Mouse (Mus musculus): Measurements from ENCODE around the gene Tmsb4x.

Tmsb4x gene

GRCm38 (mm10) chrX:167208978-167209754 lies at the start of gene Tmsb4x:
TSS of gene Tmsb4x (minus strand) at chrX:167209315.
- peak; percentile 90 for DNase-seq (ENCODE audit: low spot score)

GRCm38 (mm10) chrX:167241736-167242135 lies 32.6 kb upstream of the Tmsb4x start:
- no peak for DNase-seq (ENCODE audit: low spot score)

DNA sequence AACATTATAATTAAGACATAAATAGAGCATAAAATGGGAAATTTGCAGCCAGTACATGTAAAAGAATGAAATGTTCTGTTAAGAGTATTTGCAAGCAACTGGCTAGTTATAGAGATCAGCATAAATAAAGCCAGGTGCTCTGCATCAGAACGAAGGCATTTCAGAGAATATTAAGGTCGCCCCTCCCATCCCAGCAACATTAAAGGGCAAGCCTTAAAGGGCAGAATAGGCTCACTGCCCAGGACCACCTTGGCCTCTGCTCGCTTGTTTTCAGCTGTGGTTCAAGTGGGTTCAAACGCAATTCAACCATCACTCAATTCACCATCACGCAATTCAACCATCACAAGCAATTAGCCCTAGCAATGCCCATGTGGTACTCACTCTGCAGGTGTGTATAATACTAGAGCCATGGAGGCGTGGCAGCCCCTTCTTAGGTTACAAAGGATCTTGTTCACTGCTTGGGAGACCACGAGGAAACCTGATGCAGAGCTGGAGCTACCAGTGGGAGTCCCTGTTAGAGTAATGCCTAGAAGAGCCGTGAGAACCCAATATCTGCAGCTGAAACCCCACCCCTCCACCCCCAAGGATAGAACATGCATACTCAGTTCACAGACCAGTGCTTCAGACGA lies 30.3 kb upstream of the Tmsb4x start:
- DNase-seq (ENCODE audit: low spot score): no peak

DNA sequence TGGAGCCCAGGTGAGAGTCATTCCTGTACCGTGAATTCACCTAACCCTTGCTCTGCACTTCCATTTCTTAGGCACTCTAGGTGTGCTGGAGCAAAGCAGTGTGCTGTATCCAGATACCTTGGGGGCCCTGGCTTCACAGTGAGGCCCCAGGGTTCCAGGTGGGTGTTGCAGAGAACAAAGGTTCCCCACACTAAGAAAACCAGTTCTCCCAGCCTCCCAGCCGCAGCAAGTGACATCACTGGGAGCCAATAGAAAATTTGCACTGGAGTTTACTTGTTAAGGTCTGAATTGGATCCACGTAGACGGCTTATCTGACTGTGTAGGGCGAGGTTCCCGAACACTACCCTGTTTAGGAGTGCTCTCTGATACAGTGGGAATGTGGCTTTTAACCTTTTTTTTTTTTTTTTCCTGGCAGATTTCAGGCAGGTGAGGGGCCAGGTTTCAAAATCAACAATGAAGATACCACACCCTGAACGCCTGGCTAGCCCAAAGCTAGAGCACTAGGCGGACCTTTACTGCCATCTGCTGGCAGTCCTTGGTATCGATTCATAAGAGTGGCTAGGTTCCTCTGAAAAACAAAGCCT lies 24.1 kb upstream of the Tmsb4x start:
- peak; percentile 74 for DNase-seq (ENCODE audit: low spot score)

DNA sequence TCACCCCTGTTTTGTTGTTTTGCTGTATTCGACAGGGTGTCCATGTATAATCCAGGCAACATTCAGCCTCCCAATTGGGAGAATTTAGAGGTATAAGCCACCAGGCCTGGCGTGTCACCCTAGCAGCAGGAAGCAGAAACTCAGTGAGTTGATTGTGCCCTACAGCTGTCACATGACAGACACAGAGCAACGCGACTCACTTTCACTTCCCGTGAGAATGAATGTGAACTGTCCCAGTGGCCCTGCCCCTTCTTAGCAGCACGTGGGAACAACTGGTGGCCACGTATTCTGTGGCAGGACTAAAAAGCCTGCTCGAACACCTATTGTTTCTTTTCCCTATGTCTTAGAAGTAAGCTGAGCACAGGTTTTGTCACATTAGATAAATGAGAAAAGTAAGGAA lies 22.0 kb upstream of the Tmsb4x start:
- DNase-seq (ENCODE audit: low spot score): no peak

DNA sequence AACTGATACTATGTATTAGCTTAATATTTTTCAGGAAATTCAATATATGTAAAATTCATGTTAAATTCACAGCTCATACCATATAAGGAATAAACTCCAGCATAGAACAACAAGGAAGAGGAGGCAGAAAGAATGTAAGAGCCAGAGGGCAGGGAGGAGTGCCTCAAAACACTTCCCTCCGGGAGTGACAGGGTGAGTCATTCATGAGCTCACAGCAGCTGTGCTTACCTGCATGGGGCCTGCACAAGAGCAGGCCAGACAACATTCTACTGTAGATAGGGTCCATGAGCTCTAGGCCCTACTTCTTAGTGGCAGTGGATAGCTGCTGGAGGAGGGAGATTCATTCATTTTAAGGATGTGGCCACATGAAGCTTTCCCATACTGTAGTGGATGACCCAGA lies 20.7 kb upstream of the Tmsb4x start:
- no peak for DNase-seq (ENCODE audit: low spot score)

- DNase-seq (ENCODE audit: low spot score): peak; percentile 81
Observed at GRCm38 (mm10) chrX:167229206-167229605, 20.1 kb upstream of the Tmsb4x start.

DNA sequence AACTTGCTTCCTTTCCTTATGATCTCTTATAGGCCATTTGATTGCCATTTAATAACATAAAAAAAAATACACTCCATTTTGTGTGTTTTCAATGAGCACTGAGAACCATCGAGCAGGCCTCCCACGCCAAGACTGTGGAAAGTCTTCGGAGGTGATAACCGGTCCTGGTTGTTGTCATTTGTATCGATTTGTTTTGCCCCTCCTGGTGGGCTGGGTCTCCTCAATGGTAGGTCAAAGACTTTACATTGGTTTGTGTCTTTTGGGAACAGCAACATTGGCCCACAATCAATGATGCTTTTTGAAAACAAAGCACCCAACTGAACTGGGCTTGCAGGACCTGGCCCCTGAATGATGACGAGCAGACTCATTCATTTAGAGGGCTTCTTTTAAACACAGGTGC lies 18.6 kb upstream of the Tmsb4x start:
- DNase-seq (ENCODE audit: low spot score): no peak

DNA sequence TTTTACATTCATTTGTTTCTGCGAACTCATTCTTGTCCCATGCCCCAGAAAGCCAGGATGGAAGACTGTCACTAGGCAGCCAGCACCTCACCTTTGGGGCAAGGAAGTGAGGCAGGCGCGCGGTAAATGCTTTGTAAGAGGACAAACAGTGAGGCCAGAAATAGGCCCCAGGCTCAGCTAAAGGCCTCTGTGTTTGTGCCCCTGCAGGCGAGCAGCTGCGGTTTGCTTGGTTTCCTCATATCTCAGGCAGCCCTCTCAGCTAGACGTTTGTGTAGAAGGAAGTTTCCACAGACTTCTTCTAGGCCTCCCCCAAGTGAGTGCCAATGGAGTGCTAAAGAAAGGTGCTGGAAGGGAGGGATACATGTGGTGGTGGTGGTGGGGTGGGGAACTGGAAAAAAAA lies 18.0 kb upstream of the Tmsb4x start:
- DNase-seq (ENCODE audit: low spot score): peak; percentile 59

DNA sequence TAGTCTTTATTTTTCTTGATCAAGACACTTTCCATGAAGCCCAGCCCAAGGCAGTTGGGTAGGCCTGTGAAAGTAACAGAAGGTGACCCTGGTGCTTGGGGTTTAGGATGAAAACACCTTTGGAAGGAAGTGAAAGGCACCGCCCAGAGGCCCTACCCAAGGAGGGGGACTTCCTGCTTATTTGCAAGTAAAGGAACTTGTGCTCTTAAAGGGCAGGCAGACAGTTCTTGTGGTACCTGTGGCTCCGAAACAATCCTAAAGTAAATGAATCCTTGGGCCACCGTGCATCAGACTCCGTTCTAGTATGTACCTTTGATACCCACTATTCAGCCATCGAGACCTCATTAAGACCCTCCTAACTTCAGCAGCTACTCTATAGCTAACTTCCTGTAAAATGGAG lies 17.5 kb upstream of the Tmsb4x start:
- DNase-seq (ENCODE audit: low spot score): no peak

GRCm38 (mm10) chrX:167212707-167213106 lies 3.6 kb upstream of the Tmsb4x start:
- DNase-seq (ENCODE audit: low spot score): peak; percentile 66

DNA sequence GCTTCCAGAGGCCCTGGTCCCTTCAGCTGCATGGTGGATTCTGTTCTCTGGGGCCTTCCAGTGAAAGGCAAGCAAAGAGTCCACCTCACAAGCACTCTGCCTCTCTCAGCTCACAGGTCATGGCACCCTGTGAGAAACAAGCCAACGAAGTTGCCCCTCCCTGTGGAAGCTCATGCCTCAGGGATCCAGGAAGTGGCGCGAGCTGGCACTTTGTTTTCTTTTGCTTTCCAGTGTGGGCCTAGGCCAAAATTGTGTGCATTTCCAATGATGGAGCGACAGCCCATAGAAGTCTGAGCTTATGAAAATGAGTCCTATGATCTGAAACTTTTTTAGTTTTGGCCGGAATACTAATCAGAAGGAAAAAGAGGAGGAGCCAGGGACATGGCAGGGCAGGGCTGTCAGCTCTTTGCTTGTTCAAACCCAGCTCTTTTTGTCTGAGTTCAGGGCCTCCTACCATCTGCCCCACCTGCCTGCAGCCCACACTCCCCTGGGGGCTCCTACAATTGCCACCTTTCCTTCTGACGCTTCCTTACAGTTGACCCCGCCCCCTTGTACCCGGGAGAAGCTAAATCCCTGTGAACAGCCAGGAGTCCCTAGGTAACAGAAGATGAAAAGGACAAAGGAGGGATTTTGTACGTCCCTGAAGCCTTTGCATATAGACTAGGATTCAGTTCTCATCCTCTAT lies 2.9 kb upstream of the Tmsb4x start:
- no peak for DNase-seq (ENCODE audit: low spot score)

DNA sequence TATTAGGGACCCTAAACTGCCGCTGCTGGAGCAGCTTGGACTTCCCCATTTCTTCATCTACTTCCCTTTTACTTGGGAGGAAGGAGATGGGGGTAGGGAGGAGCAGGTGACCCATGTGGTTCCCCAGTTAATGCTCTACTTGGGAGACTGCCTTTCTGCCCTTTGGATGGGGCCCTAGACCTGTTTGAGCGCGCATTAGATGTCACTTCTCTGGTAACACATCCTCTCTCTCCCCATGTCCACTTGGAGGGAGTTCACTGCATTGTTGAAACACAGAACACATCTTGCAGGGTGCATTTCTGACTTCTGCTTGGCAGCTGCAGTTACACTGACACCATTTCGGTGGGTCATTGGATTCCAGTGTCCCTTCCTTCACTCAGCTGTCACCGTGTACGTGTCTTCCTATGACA lies 1.2 kb upstream of the Tmsb4x start:
- peak; percentile 54 for DNase-seq (ENCODE audit: low spot score)

DNA sequence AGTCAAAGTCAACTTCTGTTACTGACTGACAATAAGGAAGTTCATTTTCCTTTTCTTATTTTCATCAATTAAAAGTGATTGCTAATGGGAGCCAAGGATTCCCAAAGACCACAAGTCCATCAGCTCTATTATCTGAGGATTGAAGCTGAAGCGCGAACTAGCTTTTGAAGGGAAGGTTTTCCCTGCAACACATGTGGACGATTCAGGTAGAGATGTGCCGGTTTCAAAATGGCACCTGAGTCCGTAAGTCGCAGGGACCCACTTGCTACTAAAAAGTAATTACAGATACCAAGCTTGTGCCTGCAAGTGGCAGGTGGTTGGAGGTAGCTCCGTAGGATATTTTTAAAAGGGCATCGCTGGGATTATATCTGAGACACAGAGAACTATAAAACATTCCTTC lies 713 bp upstream of the Tmsb4x start:
- no peak for DNase-seq (ENCODE audit: low spot score)

GRCm38 (mm10) chrX:167208506-167208820 lies 652 bp downstream of the Tmsb4x start:
- DNase-seq (ENCODE audit: low spot score): peak; percentile 56

DNA sequence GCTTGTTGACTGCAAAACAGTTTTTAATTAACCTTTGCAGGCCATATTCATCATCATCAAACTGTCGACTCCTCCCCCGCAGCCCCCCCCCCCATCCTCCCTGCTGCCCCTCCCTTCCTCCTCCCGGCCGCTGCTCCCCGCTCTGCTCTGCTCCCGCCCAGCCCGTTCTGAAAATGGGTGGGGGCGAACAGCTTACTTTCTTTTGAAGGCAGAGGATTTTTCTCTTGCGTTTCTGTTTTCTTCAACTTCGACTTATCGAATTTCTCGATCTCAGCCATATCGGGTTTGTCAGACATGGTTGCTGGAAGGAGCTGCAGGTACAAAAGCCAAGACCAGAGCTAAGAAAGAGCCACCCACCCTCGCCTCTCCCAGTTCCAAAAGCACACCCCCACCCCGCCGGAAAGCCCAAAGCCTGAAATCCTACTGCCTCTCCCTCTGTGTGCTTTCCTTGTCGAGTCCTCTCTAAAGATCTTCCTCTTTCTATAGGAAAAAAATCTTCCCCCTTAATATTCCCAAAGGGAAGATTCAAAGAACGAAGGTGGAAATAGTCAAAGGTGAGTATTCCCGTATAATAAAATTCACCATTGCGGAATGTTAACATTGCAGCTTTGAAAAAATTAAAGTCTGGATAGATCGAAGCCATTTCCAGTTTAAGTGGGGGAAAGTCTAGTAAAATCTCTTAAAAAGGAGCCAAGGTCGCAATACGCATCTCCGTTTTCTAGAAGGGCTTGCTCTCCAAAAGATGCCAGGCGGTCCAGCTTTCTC lies 1.2 kb downstream of the Tmsb4x start:
- DNase-seq (ENCODE audit: low spot score): no peak

GRCm38 (mm10) chrX:167205813-167206520 lies 3.1 kb downstream of the Tmsb4x start:
- peak; percentile 45 for DNase-seq (ENCODE audit: low spot score)

DNA sequence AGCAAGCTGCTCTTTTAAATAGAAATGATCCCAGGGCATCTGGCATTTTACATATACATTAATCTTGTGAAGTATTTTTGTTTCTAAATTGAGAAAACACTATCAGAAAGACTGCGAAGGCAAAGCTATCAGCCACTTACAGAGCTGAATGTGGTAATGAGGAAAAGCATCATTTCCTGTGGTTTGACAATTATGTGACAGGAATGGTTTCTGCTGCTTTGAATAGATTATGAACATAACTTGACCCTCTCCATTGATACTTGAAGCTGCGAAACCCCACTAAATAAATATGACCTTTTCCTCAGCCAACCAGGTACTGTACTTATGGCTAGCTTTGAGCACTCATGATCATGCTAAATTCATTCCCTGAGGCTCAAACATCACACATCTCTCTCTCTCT lies 7.8 kb downstream of the Tmsb4x start:
- no peak for DNase-seq (ENCODE audit: low spot score)

DNA sequence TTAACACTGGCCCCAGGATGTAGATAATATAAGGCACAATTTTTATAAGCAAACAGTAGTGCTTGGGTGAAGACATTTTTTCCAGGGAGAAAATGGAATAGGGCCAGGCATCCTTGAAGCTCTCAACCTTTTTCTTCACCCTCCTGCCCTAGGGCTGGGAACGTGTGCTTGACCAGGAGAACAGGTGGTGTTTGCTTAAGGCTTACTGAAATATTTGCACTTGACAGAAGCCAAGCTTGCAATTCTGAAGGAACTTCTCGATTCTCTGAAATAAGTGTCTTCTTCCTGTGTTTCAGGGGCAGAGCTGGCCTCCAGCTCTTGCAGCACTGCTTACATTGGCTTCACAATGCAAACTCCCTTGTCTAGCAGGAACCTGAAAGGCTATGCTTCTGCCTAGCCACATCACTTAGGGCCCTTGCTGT lies 13.9 kb downstream of the Tmsb4x start:
- DNase-seq (ENCODE audit: low spot score): peak; percentile 62

DNA sequence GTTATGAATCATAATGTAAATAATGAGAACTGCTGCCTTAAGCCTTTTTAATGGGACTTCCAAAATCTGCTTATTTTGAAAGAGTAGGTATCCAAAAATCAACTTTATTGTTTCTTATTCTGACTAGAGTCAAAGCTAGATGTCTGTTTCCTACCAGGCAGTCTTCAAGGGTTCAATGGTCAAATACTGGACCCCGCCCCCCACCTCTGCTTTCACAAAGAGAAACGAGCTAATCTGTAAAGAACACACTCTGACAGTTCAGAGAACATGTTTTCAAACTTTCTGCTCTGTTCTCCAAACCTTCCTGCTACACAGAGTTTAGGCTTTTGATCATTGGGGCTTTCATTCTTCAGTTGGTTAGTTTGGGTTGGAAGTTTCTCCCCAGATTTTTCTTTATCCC lies 22.8 kb downstream of the Tmsb4x start:
- no peak for DNase-seq (ENCODE audit: low spot score)

GRCm38 (mm10) chrX:167183535-167183934 lies 25.6 kb downstream of the Tmsb4x start:
- DNase-seq (ENCODE audit: low spot score): no peak

- DNase-seq (ENCODE audit: low spot score): no peak
Observed at GRCm38 (mm10) chrX:167182411-167182810, 26.7 kb downstream of the Tmsb4x start.
